Mouse (Mus musculus) cortical plate, adult 2 months (tissue): ENCODE measurements around the gene Slc34a1. TPM values are rescaled to one million over a fixed set of nuclear protein-coding genes. Genes with fewer than 3 reads are reported as not detected.

Source experiments
- H3K27ac ChIP-seq: fragments of 200-500 bp; 2 replicates; pipeline ENCODE4 v1.5.1; 2012; ENCODE audit warnings: low read length, control low read depth, inconsistent platforms; ENCODE audit not compliant: insufficient read depth
- H3K4me1 ChIP-seq: fragments of 200-500 bp; 2 replicates; pipeline ENCODE4 v1.6.1; 2011; ENCODE audit warnings: low read length; ENCODE audit not compliant: control insufficient read depth, insufficient read depth
- H3K4me3 ChIP-seq: fragments of 200-500 bp; 2 replicates; pipeline ENCODE4 v1.5.1; 2011; ENCODE audit warnings: mild to moderate bottlenecking, low read length, control low read depth; ENCODE audit not compliant: insufficient read depth
- CTCF ChIP-seq: fragments of 200-500 bp; IDR thresholded peaks from 2 replicates; pipeline ENCODE4 v1.5.1; 2011; ENCODE audit warnings: mild to moderate bottlenecking, control low read depth, low read length; ENCODE audit not compliant: insufficient read depth; ENCODE audit errors: extremely low read depth
- POLR2A ChIP-seq: fragments of 200-500 bp; IDR thresholded peaks from 2 replicates; pipeline ENCODE4 v1.6.1; 2011; ENCODE audit warnings: mild to moderate bottlenecking, low read length, control low read depth; ENCODE audit not compliant: insufficient read depth; ENCODE audit errors: extremely low read depth
- polyA plus RNA-seq: library from polyadenylated mRNA; depleted of rRNA; stranded (reverse); fragments of >200 nt; gene quantifications from 2 replicates; pipeline ENCODE4 v1.2.3, GENCODE M21; 2012; rRNA removed

The Slc34a1 gene
- polyA plus RNA-seq, 1 experiment, result 0.21 TPM

DNA sequence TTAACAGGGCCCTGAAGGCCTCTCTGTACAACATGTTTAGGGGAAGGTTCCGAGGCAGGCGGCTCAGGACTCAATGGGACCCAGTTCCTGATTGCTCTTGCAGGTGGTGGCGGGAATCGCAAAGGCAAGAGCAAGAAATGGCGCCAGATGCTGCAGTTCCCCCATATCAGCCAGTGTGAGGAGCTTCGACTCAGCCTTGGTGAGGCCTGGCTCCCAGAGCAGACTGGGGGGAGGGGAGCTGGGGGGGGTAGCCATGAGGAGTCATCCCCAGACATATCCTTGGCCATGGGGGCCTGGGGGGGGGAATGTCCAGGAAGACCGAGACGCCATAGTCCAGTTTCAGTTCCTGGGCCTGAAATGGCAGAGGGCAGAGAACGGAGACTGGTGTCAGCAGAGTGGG is 51.2 kb downstream of the Slc34a1 start:
- no peak for TF ChIP-seq POLR2A
- no peak for TF ChIP-seq CTCF
- no peak overlapping the region for H3K27ac ChIP-seq
- H3K4me1 ChIP-seq, result peaks cover 4% of the 10 kb centered on the region; the same call in 1 of the 2 replicates
- no peak overlapping the region for H3K4me3 ChIP-seq

DNA sequence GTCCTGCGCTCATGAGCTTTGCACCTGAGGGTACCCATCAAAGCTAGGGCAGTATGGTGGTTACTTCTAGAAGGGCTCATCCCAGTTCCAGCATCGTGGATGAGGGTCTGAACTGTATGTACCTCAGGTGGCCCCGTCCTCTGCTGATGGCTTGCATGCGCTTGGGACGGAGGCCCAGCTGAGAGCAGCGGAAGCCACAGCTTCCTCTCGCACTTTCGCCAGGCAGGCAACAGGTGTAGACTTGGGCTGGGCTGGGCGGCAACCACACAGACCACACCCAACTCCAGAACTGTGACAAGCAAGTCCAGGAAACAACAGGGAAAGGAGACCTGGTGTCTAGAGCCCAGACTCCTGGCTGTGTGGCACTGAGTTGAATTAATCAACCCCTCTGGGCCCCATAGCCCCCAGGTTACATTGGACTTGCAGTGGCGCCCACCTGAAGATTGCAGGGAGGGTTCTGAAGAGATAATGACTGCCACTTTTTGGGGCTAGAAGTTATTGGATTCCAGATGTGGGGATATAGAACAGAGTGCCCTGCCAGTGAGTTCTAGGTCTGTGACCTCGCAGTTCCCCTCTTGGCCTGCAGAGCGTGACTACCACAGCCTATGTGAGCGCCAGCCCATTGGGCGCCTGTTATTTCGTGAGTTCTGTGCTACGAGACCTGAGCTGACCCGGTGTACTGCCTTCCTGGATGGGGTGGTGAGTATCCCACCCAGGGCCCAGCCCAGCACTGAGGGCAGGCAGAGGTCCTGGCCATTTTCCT is 51.9 kb downstream of the Slc34a1 start:
- TF ChIP-seq POLR2A (no peak), CTCF (no peak)

DNA sequence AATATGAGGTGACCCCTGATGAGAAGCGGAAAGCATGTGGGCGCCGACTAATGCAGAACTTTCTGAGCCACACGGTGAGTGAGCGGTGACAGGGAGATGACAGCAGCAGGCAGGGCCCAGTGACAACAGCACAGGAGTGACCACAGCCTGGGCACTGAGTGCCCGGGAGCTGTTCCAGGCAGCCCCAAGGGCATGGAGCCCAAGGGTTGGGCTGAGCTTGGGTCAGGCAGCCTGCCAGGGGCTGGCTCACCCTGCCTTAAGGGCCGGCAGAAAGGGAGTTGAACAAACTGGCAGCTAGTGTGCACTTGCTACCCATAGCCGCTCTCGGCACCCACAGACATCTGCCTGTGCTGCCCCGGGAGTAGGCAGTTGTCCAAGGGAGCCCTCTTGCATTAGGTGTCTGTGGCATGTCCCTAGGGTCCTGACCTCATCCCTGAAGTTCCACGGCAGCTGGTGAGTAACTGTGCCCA is 52.6 kb downstream of the Slc34a1 start:
- no peak overlapping the region for H3K27ac ChIP-seq
- TF ChIP-seq POLR2A (no peak), CTCF (no peak)
- no peak overlapping the region for H3K4me3 ChIP-seq
- peaks cover 4% of the 10 kb centered on the region; the same call in 1 of the 2 replicates for H3K4me1 ChIP-seq

More for the DNA sequence above, 51.9 kb downstream of the Slc34a1 start:
- Histone ChIP-seq H3K4me3 (no peak overlapping the region), H3K27ac (no peak overlapping the region), H3K4me1 (peaks cover 4% of the 10 kb centered on the region; the same call in 1 of the 2 replicates)

DNA sequence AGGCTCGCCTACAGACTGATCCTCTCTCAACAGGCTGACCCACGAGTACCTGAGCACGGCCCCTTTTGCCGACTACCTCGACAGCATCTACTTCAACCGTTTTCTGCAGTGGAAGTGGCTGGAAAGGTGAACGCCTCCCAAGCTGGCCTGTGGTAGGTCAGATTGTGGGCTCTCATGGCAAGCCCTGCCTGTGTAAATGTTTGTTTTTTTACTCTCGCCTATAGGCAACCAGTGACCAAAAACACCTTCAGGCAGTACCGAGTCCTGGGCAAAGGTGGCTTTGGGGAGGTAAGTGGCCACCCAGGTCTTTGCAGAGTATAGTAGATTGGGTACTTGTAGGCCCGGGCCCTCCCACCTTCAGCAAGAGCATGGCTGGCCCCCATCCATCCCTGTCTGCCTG is 53.3 kb downstream of the Slc34a1 start:
- H3K4me3 ChIP-seq, result no peak overlapping the region
- H3K27ac ChIP-seq, result no peak overlapping the region
- H3K4me1 ChIP-seq, result peaks cover 2% of the 10 kb centered on the region; the same call in 1 of the 2 replicates
- TF ChIP-seq CTCF (no peak), POLR2A (no peak)

DNA sequence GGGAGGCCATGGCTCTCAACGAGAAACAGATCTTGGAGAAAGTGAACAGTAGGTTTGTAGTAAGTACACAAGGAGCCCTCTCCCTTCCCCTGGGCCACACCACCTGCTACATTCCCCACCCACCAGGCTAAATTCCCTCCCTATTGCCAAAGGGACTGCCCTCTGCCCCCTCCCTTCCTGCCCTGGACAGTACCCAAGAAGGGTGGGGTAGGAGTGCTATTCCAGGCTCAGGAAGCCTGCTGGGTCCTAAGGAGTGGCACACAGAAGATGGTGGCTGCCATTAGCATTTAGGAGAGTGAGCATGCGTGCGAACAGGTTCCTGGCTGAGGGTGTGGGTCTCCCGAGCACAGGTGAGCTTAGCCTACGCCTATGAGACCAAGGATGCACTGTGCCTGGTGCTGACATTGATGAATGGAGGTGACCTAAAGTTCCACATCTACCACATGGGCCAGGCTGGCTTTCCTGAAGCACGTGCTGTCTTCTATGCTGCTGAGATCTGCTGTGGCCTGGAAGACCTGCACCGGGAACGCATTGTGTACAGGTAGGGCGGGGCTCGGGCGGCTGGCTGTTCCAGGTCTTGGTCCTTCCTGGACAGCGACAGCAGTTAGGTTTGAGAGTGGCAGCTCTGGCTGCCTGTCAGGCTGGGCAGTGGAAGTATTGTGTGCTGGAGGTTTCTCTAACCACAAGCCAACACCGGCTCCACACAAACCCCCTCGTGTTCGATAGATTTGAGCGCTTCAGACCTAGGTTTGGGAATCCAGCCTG is 54.0 kb downstream of the Slc34a1 start:
- TF ChIP-seq CTCF (no peak), POLR2A (no peak)
- Histone ChIP-seq H3K4me1 (peaks cover 2% of the 10 kb centered on the region; the same call in 1 of the 2 replicates), H3K27ac (no peak overlapping the region), H3K4me3 (no peak overlapping the region)

DNA sequence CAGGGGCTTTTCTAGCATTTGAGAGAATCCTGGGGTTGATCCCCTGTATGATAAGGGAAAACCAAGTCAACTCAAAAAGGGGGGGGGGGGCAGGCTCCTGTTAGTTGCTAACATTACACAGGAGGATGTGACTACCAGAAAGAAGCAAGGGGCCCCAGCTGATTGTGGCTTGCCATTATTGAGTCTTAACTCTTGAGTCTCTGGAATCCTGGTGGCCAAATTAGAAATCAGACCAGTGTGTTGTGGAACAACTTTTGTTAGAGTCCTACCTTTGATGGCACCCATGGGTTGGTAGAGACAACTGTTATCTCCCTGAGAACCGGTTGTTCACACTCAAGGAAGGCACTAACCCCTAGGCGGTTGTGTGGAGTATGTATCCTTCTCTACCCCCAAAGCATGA is 65.0 kb downstream of the Slc34a1 start:
- Histone ChIP-seq H3K27ac (no peak overlapping the region), H3K4me1 (peaks cover 5% of the 10 kb centered on the region), H3K4me3 (no peak overlapping the region)
- no peak for TF ChIP-seq CTCF
- no peak for TF ChIP-seq POLR2A

DNA sequence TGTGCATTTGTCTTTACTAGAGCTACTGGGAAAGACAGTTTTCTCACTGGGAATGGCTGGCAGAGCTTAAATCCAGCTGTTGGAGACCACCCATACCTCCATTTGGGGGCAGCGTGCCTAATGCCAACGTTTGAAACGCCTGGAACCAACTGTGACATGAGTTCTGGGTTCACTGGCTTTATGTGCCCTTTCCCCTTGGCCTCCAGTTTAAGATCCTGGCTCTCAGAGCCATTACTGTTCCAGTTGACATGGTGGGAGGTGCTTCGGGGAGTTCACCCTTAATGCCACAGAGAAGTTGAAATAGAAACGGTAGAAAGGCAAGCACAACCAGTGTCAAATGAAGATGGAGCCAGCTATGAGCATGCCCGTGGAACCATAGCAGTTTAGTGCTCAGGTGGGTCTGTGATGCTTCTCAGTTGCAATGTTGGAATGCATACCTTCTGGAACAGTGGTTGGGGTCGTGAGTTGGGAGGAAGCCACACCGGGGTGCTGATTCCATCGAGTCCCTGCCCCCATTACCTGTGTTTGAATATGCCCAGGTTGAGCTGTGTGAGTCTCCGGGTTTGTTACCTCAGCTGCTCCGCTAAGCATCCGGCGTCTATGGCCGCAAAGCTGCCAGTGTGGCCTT is 65.5 kb downstream of the Slc34a1 start:
- Histone ChIP-seq H3K4me3 (peak overlapping the region; percentile 85), H3K4me1 (peaks cover 8% of the 10 kb centered on the region), H3K27ac (peak overlapping the region; percentile 79)
- no peak for TF ChIP-seq POLR2A

DNA sequence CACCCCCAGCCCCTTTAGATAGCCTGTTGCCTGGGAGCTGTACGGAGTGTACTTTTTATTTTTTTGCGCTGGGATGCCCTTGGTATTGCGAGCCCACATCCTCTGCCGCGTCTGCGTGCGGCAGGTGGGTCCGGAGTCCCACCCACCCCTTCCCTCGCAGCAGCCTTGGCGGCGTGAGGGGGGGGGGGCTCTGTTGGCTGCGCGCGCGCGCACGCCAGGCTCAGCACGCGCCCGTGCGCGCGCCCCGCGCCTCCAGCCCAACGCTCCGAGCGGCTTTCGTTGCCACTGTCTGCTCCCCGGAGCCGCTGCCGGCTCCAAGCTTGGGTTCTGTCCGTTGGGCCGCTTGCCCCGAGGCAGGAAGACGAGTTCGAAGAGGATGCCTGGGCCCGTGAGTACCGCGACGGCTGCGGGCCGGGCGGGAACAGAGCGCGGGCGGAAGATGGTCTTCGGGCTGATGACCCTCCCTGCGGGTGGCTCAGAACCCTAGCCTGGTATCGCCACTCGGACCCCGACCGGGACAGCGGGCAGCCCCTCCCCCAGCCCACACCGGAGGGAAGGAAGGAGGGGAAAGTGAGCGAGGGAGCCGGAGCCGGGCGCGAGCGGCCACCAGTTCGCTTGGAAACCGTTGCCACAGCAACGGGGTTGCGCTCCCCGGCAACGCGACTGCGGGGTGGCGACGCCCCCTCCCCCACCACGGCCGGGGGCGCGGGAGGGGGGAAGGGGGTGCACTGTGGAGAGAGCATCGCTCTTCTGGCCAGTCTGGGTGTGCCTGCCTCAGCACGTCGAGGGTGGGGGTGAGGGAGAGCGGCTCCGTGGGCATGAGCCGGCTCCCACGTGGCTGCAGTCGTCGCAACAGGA is 66.3 kb downstream of the Slc34a1 start, which contains the start of gene Prr7:
TSS of gene Prr7 (plus strand) at position 241 of the 858 bp plus-strand sequence.
- Histone ChIP-seq H3K27ac (peak within 1 kb of the TSS; percentile 100), H3K4me3 (peak within 1 kb of the TSS; percentile 85), H3K4me1 (peaks cover 11% of the 10 kb centered on the region)
- TF ChIP-seq POLR2A (peak; percentile 65; the same call in 1 of the 2 replicates), CTCF (no peak)

DNA sequence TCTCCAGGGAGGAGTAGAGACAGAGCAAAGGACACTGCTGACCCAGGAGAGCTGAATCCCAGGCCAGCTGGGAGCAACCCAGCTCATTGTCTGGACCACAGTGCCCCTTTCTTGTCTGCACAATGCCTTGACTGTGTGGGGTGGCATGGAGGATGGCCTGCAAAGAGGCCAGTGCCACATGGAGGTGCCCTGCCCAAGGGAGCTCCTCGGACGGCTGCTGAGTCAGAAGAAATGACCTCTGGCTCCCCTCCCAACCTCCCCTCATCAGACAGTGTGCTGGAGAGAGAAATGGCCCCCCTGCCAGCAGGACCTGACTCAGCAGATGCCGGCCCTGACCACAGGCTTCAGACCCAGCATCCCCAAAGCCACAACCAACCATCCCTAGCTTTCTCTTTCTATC is 67.2 kb downstream of the Slc34a1 start:
- Histone ChIP-seq H3K27ac (peak overlapping the region; percentile 100), H3K4me3 (peak overlapping the region; percentile 85), H3K4me1 (peaks cover 14% of the 10 kb centered on the region)
- no peak for TF ChIP-seq CTCF
- no peak for TF ChIP-seq POLR2A

Other genes starting within 250 kb of the Slc34a1 start
- 0.08 and 0.10 TPM in 2 replicates for gene Fgfr4, start 245.5 kb upstream of the Slc34a1 start, polyA plus RNA-seq
- 37.4 and 38.0 TPM in 2 replicates for gene Nsd1, start 188.4 kb upstream of the Slc34a1 start, polyA plus RNA-seq
- 168 and 177 TPM in 2 replicates for gene Prelid1, start 77.7 kb upstream of the Slc34a1 start, polyA plus RNA-seq
- 148 and 163 TPM in 2 replicates for gene Rab24, start 76.2 kb upstream of the Slc34a1 start, polyA plus RNA-seq
- 1.2 and 1.9 TPM in 2 replicates for gene Mxd3, start 68.4 kb upstream of the Slc34a1 start, polyA plus RNA-seq
- 53.0 and 57.0 TPM in 2 replicates for gene Lman2, start 35.4 kb upstream of the Slc34a1 start, polyA plus RNA-seq
- gene Rgs14, start 28.5 kb upstream of the Slc34a1 start, polyA plus RNA-seq, result 40.2 and 44.9 TPM in 2 replicates
- 0.40 and 0.56 TPM in 2 replicates for gene Pfn3, start 17.0 kb downstream of the Slc34a1 start, polyA plus RNA-seq
- gene F12, start 28.6 kb downstream of the Slc34a1 start, polyA plus RNA-seq, result 0.63 and 1.0 TPM in 2 replicates
- 75.3 and 80.1 TPM in 2 replicates for gene Grk6, start 46.9 kb downstream of the Slc34a1 start, polyA plus RNA-seq
- gene Prr7, start 66.1 kb downstream of the Slc34a1 start, polyA plus RNA-seq, result 68.1 and 73.5 TPM in 2 replicates
- 336 and 368 TPM in 2 replicates for gene Dbn1, start 89.9 kb downstream of the Slc34a1 start, polyA plus RNA-seq
- 168 and 171 TPM in 2 replicates for gene Pdlim7, start 115.5 kb downstream of the Slc34a1 start, polyA plus RNA-seq
- 15.6 and 16.8 TPM in 2 replicates for gene Dok3, start 131.1 kb downstream of the Slc34a1 start, polyA plus RNA-seq
- 81.1 and 87.4 TPM in 2 replicates for gene Ddx41, start 138.5 kb downstream of the Slc34a1 start, polyA plus RNA-seq
- 138 and 157 TPM in 2 replicates for gene Fam193b, start 172.9 kb downstream of the Slc34a1 start, polyA plus RNA-seq
- 111 and 125 TPM in 2 replicates for gene Tmed9, start 175.5 kb downstream of the Slc34a1 start, polyA plus RNA-seq
- 30.8 and 31.1 TPM in 2 replicates for gene B4galt7, start 201.7 kb downstream of the Slc34a1 start, polyA plus RNA-seq
- 67.2 and 73.7 TPM in 2 replicates for gene Caml, start 224.8 kb downstream of the Slc34a1 start, polyA plus RNA-seq
- gene Ddx46, start 236.8 kb downstream of the Slc34a1 start, polyA plus RNA-seq, result 44.5 and 48.3 TPM in 2 replicates